Mouse (Mus musculus) thymus, postnatal 25 days (tissue): ENCODE measurements at regions not wholly inside any gene's neighbourhood (a gene's known extent, or its start where the extent isn't known, plus 50 kb on each side); places are given as distances from the start of the nearest gene placed in this dataset.
"Not testable (repeated sequence)": the region's sequence is repeated elsewhere in the genome, so short reads cannot be mapped to it uniquely, and the experiment has no call there.

Source experiments
- DNase-seq: peaks from one replicate; pipeline ENCODE4 v3.0.0; 2022

- no peak for DNase-seq
Observed at GRCm38 (mm10) chr10:96254250-96254862, 118.0 kb downstream of the Gm5426 start.

GRCm38 (mm10) chr10:96257935-96258334 is 121.5 kb downstream of the Gm5426 start:
- no peak for DNase-seq

- no peak for DNase-seq
Observed at GRCm38 (mm10) chr10:96259242-96259641, 122.8 kb downstream of the Gm5426 start.

- no peak for DNase-seq
Observed at GRCm38 (mm10) chr10:96259648-96260047, 123.2 kb downstream of the Gm5426 start.

GRCm38 (mm10) chr10:96263544-96263943 is 127.1 kb downstream of the Gm5426 start:
- no peak for DNase-seq

- DNase-seq: no peak
Observed at GRCm38 (mm10) chr10:96264433-96264832, 128.0 kb downstream of the Gm5426 start.

GRCm38 (mm10) chr10:96264866-96265265 is 128.5 kb downstream of the Gm5426 start:
- DNase-seq: no peak

GRCm38 (mm10) chr10:96266100-96266735 is 129.8 kb downstream of the Gm5426 start:
- DNase-seq: no peak

GRCm38 (mm10) chr10:96267603-96268002 is 131.2 kb downstream of the Gm5426 start:
- no peak for DNase-seq

- DNase-seq: peak; percentile 30
Observed at GRCm38 (mm10) chr10:96273607-96274365, 137.4 kb downstream of the Gm5426 start.

- DNase-seq: no peak
Observed at GRCm38 (mm10) chr10:96280149-96280548, 143.7 kb downstream of the Gm5426 start.

GRCm38 (mm10) chr10:96285407-96286093 is 149.1 kb downstream of the Gm5426 start:
- no peak for DNase-seq

- no peak for DNase-seq
Observed at GRCm38 (mm10) chr10:96286094-96286485, 149.7 kb downstream of the Gm5426 start.

- DNase-seq: not testable (repeated sequence)
Observed at GRCm38 (mm10) chr10:96289005-96289404, 152.6 kb downstream of the Gm5426 start.

- DNase-seq: no peak
Observed at GRCm38 (mm10) chr10:96293622-96294021, 157.2 kb downstream of the Gm5426 start.

GRCm38 (mm10) chr10:96294666-96295065 is 158.3 kb downstream of the Gm5426 start:
- no peak for DNase-seq

- no peak for DNase-seq
Observed at GRCm38 (mm10) chr10:96297658-96298057, 161.3 kb downstream of the Gm5426 start.

- no peak for DNase-seq
Observed at GRCm38 (mm10) chr10:96298566-96298965, 162.2 kb downstream of the Gm5426 start.

- DNase-seq: no peak
Observed at GRCm38 (mm10) chr10:96305701-96306100, 169.3 kb downstream of the Gm5426 start.

- no peak for DNase-seq
Observed at GRCm38 (mm10) chr10:96308713-96309445, 172.5 kb downstream of the Gm5426 start.

GRCm38 (mm10) chr10:96309766-96310165 is 173.4 kb downstream of the Gm5426 start:
- no peak for DNase-seq

- no peak for DNase-seq
Observed at GRCm38 (mm10) chr10:96325297-96325696, 188.9 kb downstream of the Gm5426 start.
